Mouse (Mus musculus): ENCODE results near the gene Wrap53. TPM values are rescaled to one million over a fixed set of nuclear protein-coding genes. Genes with fewer than 3 reads are reported as not detected.
A peak's percentile ranks its signal among the peaks of the same experiment; 100 is the strongest.

Gene Wrap53
- polyA plus RNA-seq, 1 experiment from 2014 or later = 23.6 TPM

- Histone ChIP-seq H3K36me3 (no peaks in the 10 kb centered on the region), H3K27ac (peak overlapping the region; percentile 52; the same call in 1 of the 2 replicates), H3K9ac (no peak overlapping the region), H3K27me3 (no peaks in the 10 kb centered on the region), H3K4me3 (peak overlapping the region; percentile 30; the same call in 1 of the 2 replicates), H3K4me2 (peak overlapping the region; percentile 56), H3K9me3 (no peaks in the 10 kb centered on the region), H3K4me1 (peaks cover 8% of the 10 kb centered on the region; the same call in 1 of the 2 replicates)
- 28% methylated on average over 4 of the region's 4 CpGs for WGBS
- ATAC-seq (ENCODE audit: insufficient number of reproducible peaks, low FRiP score, low TSS enrichment, low read depth) = no peak
These were observed 53.4 kb downstream of the Wrap53 start for GRCm38 (mm10) chr11:69526631-69527030.

- WGBS = 82% methylated on average over 9 of the region's 9 CpGs
- ATAC-seq (ENCODE audit: insufficient number of reproducible peaks, low FRiP score, low TSS enrichment, low read depth) = no peak
These were observed 54.4 kb downstream of the Wrap53 start for GRCm38 (mm10) chr11:69525661-69526060.

GRCm38 (mm10) chr11:69523651-69524050, 56.4 kb downstream of the Wrap53 start:
- no peak for ATAC-seq (ENCODE audit: insufficient number of reproducible peaks, low FRiP score, low TSS enrichment, low read depth)
- Histone ChIP-seq H3K9me3 (no peaks in the 10 kb centered on the region), H3K4me3 (no peak overlapping the region), H3K9ac (no peak overlapping the region), H3K27me3 (no peaks in the 10 kb centered on the region), H3K4me2 (no peak overlapping the region), H3K36me3 (no peaks in the 10 kb centered on the region), H3K4me1 (peaks cover 15% of the 10 kb centered on the region), H3K27ac (no peak overlapping the region)
- 68% methylated on average over 4 of the region's 4 CpGs for WGBS

More at GRCm38 (mm10) chr11:69525661-69526060, 54.4 kb downstream of the Wrap53 start:
- Histone ChIP-seq H3K4me3 (no peak overlapping the region), H3K27me3 (no peaks in the 10 kb centered on the region), H3K4me2 (no peak overlapping the region), H3K27ac (no peak overlapping the region), H3K4me1 (peaks cover 10% of the 10 kb centered on the region), H3K9ac (no peak overlapping the region), H3K36me3 (no peaks in the 10 kb centered on the region), H3K9me3 (no peaks in the 10 kb centered on the region)

GRCm38 (mm10) chr11:69521526-69522149, 58.4 kb downstream of the Wrap53 start:
- ATAC-seq (ENCODE audit: insufficient number of reproducible peaks, low FRiP score, low TSS enrichment, low read depth) = no peak; the same call in 1 of the 2 replicates
- WGBS = 72% methylated on average over 9 of the region's 9 CpGs
- Histone ChIP-seq H3K4me1 (peaks cover 17% of the 10 kb centered on the region), H3K9me3 (no peaks in the 10 kb centered on the region), H3K27ac (no peak overlapping the region; the same call in 1 of the 2 replicates), H3K4me3 (no peak overlapping the region), H3K27me3 (no peaks in the 10 kb centered on the region), H3K36me3 (no peaks in the 10 kb centered on the region), H3K4me2 (no peak overlapping the region), H3K9ac (no peak overlapping the region)

GRCm38 (mm10) chr11:69519976-69520375, 60.1 kb downstream of the Wrap53 start:
- WGBS = 70% methylated on average over 4 of the region's 4 CpGs
- H3K4me3 ChIP-seq = no peak overlapping the region
- peaks cover 29% of the 10 kb centered on the region for H3K4me1 ChIP-seq
- H3K36me3 ChIP-seq = no peaks in the 10 kb centered on the region
- ATAC-seq (ENCODE audit: insufficient number of reproducible peaks, low FRiP score, low TSS enrichment, low read depth) = no peak
- H3K9me3 ChIP-seq = no peaks in the 10 kb centered on the region
- no peak overlapping the region for H3K9ac ChIP-seq
- peak overlapping the region; percentile 18; the same call in 1 of the 2 replicates for H3K27ac ChIP-seq
- H3K4me2 ChIP-seq = no peak overlapping the region
- H3K27me3 ChIP-seq = no peaks in the 10 kb centered on the region

GRCm38 (mm10) chr11:69516661-69517060, 63.4 kb downstream of the Wrap53 start:
- H3K9ac ChIP-seq = no peak overlapping the region
- H3K27me3 ChIP-seq = no peaks in the 10 kb centered on the region

GRCm38 (mm10) chr11:69516151-69516640, 63.9 kb downstream of the Wrap53 start:
- 42% methylated on average over 15 of the region's 15 CpGs for WGBS
- peak overlapping the region; percentile 12; the same call in 1 of the 2 replicates for H3K4me3 ChIP-seq
- no peak overlapping the region for H3K9ac ChIP-seq

More at GRCm38 (mm10) chr11:69516661-69517060, 63.4 kb downstream of the Wrap53 start:
- H3K4me3 ChIP-seq = 0 out of 2 replicates have a peak overlapping the region, but pooled peaks have one; percentile 12
- H3K27ac ChIP-seq = peak overlapping the region; percentile 82
- 46% methylated on average over 3 of the region's 3 CpGs for WGBS
- H3K4me2 ChIP-seq = peak overlapping the region; percentile 30
- H3K4me1 ChIP-seq = peaks cover 30% of the 10 kb centered on the region
- no peaks in the 10 kb centered on the region for H3K9me3 ChIP-seq
- ATAC-seq (ENCODE audit: insufficient number of reproducible peaks, low FRiP score, low TSS enrichment, low read depth) = no peak
- no peaks in the 10 kb centered on the region for H3K36me3 ChIP-seq

GRCm38 (mm10) chr11:69513840-69514239, 66.2 kb downstream of the Wrap53 start:
- H3K4me3 ChIP-seq = no peak overlapping the region

More at GRCm38 (mm10) chr11:69516151-69516640, 63.9 kb downstream of the Wrap53 start:
- no peak for ATAC-seq (ENCODE audit: insufficient number of reproducible peaks, low FRiP score, low TSS enrichment, low read depth)
- no peaks in the 10 kb centered on the region for H3K36me3 ChIP-seq
- H3K4me1 ChIP-seq = peaks cover 35% of the 10 kb centered on the region
- H3K27ac ChIP-seq = peak overlapping the region; percentile 82
- H3K9me3 ChIP-seq = no peaks in the 10 kb centered on the region
- peak overlapping the region; percentile 30 for H3K4me2 ChIP-seq
- H3K27me3 ChIP-seq = no peaks in the 10 kb centered on the region

More at GRCm38 (mm10) chr11:69513840-69514239, 66.2 kb downstream of the Wrap53 start:
- no peak overlapping the region for H3K4me2 ChIP-seq
- no peak overlapping the region for H3K27ac ChIP-seq
- WGBS = 10% methylated on average over 6 of the region's 6 CpGs
- H3K36me3 ChIP-seq = no peaks in the 10 kb centered on the region
- H3K9ac ChIP-seq = no peak overlapping the region
- no peaks in the 10 kb centered on the region for H3K27me3 ChIP-seq
- H3K4me1 ChIP-seq = peaks cover 34% of the 10 kb centered on the region
- no peaks in the 10 kb centered on the region for H3K9me3 ChIP-seq
- ATAC-seq (ENCODE audit: insufficient number of reproducible peaks, low FRiP score, low TSS enrichment, low read depth) = no peak

Other genes starting within 250 kb of the Wrap53 start
- gene Rnf227, start 239.8 kb downstream of the Wrap53 start, polyA plus RNA-seq (2015; fragmentation: Nextera tagmentation; extraction: Ambion mirVana) = 15.6 and 17.2 TPM in 2 replicates
- 77.4 and 89.3 TPM in 2 replicates for gene Chd3, start 210.8 kb downstream of the Wrap53 start, polyA plus RNA-seq (2015; fragmentation: Nextera tagmentation; extraction: Ambion mirVana)
- 143 and 144 TPM in 2 replicates for gene Naa38, start 184.8 kb downstream of the Wrap53 start, polyA plus RNA-seq (2015; fragmentation: Nextera tagmentation; extraction: Ambion mirVana)
- 30.2 and 36.6 TPM in 2 replicates for gene Cyb5d1, start 184.6 kb downstream of the Wrap53 start, polyA plus RNA-seq (2015; fragmentation: Nextera tagmentation; extraction: Ambion mirVana)
- 18.8 and 20.4 TPM in 2 replicates for gene Tmem88, start 182.0 kb downstream of the Wrap53 start, polyA plus RNA-seq (2015; fragmentation: Nextera tagmentation; extraction: Ambion mirVana)
- 30.8 and 32.0 TPM in 2 replicates for gene Kdm6b, start 166.6 kb downstream of the Wrap53 start, polyA plus RNA-seq (2015; fragmentation: Nextera tagmentation; extraction: Ambion mirVana)
- gene Dnah2, start 31.1 kb downstream of the Wrap53 start, polyA plus RNA-seq (2015; fragmentation: Nextera tagmentation; extraction: Ambion mirVana) = 2.0 and 3.0 TPM in 2 replicates
- gene Efnb3, start 20.1 kb downstream of the Wrap53 start, polyA plus RNA-seq (2015; fragmentation: Nextera tagmentation; extraction: Ambion mirVana) = 27.9 and 33.2 TPM in 2 replicates
- gene Trp53, start 104 bp upstream of the Wrap53 start, polyA plus RNA-seq (2015; fragmentation: Nextera tagmentation; extraction: Ambion mirVana) = 132 and 134 TPM in 2 replicates
- gene Atp1b2, start 25.7 kb upstream of the Wrap53 start, polyA plus RNA-seq (2015; fragmentation: Nextera tagmentation; extraction: Ambion mirVana) = 8.2 and 10.5 TPM in 2 replicates
- gene Shbg, start 37.6 kb upstream of the Wrap53 start, polyA plus RNA-seq (2015; fragmentation: Nextera tagmentation; extraction: Ambion mirVana) = not detected in 2 replicates
- 15.7 and 16.2 TPM in 2 replicates for gene Sat2, start 41.8 kb upstream of the Wrap53 start, polyA plus RNA-seq (2015; fragmentation: Nextera tagmentation; extraction: Ambion mirVana)
- gene Fxr2, start 52.7 kb upstream of the Wrap53 start, polyA plus RNA-seq (2015; fragmentation: Nextera tagmentation; extraction: Ambion mirVana) = 26.8 and 27.1 TPM in 2 replicates
- gene Sox15, start 75.1 kb upstream of the Wrap53 start, polyA plus RNA-seq (2015; fragmentation: Nextera tagmentation; extraction: Ambion mirVana) = 3.2 and 4.8 TPM in 2 replicates
- gene Mpdu1, start 82.4 kb upstream of the Wrap53 start, polyA plus RNA-seq (2015; fragmentation: Nextera tagmentation; extraction: Ambion mirVana) = 58.9 and 63.9 TPM in 2 replicates
- 18.2 and 24.1 TPM in 2 replicates for gene Cd68, start 85.9 kb upstream of the Wrap53 start, polyA plus RNA-seq (2015; fragmentation: Nextera tagmentation; extraction: Ambion mirVana)
- 443 and 469 TPM in 2 replicates for gene Eif4a1, start 92.2 kb upstream of the Wrap53 start, polyA plus RNA-seq (2015; fragmentation: Nextera tagmentation; extraction: Ambion mirVana)
- gene Senp3, start 101.8 kb upstream of the Wrap53 start, polyA plus RNA-seq (2015; fragmentation: Nextera tagmentation; extraction: Ambion mirVana) = 87.5 and 87.9 TPM in 2 replicates
- 0.73 and 0.87 TPM in 2 replicates for gene Tnfsf13, start 105.5 kb upstream of the Wrap53 start, polyA plus RNA-seq (2015; fragmentation: Nextera tagmentation; extraction: Ambion mirVana)
- gene Tnfsf12, start 115.6 kb upstream of the Wrap53 start, polyA plus RNA-seq (2015; fragmentation: Nextera tagmentation; extraction: Ambion mirVana) = 10.8 and 12.9 TPM in 2 replicates
- gene Tnfsfm13, start 115.8 kb upstream of the Wrap53 start, polyA plus RNA-seq (2015; fragmentation: Nextera tagmentation; extraction: Ambion mirVana) = 4.8 and 5.7 TPM in 2 replicates
- gene Polr2a, start 178.4 kb upstream of the Wrap53 start, polyA plus RNA-seq (2015; fragmentation: Nextera tagmentation; extraction: Ambion mirVana) = 20.0 and 20.9 TPM in 2 replicates
- gene Slc35g3, start 181.7 kb upstream of the Wrap53 start, polyA plus RNA-seq (2015; fragmentation: Nextera tagmentation; extraction: Ambion mirVana) = 0.09 and 0.15 TPM in 2 replicates
- gene Zbtb4, start 185.7 kb upstream of the Wrap53 start, polyA plus RNA-seq (2015; fragmentation: Nextera tagmentation; extraction: Ambion mirVana) = 5.1 and 5.4 TPM in 2 replicates
- 18.6 and 30.0 TPM in 2 replicates for gene Chrnb1, start 215.7 kb upstream of the Wrap53 start, polyA plus RNA-seq (2015; fragmentation: Nextera tagmentation; extraction: Ambion mirVana)
- gene Fgf11, start 221.6 kb upstream of the Wrap53 start, polyA plus RNA-seq (2015; fragmentation: Nextera tagmentation; extraction: Ambion mirVana) = 3.4 and 3.9 TPM in 2 replicates
- 8.1 and 8.9 TPM in 2 replicates for gene Tmem102, start 225.4 kb upstream of the Wrap53 start, polyA plus RNA-seq (2015; fragmentation: Nextera tagmentation; extraction: Ambion mirVana)
- not detected in 2 replicates for gene Gm39566, start 235.0 kb upstream of the Wrap53 start, polyA plus RNA-seq (2015; fragmentation: Nextera tagmentation; extraction: Ambion mirVana)
- not detected in 2 replicates for gene Spem2, start 238.2 kb upstream of the Wrap53 start, polyA plus RNA-seq (2015; fragmentation: Nextera tagmentation; extraction: Ambion mirVana)
- 0.28 TPM in 1 of 2 replicates, not detected in the other for gene Spem1, start 241.9 kb upstream of the Wrap53 start, polyA plus RNA-seq (2015; fragmentation: Nextera tagmentation; extraction: Ambion mirVana)

Measured in limb, embryonic 15.5 days (tissue).